Mouse (Mus musculus): ENCODE data around the gene Lmod3.

DNA sequence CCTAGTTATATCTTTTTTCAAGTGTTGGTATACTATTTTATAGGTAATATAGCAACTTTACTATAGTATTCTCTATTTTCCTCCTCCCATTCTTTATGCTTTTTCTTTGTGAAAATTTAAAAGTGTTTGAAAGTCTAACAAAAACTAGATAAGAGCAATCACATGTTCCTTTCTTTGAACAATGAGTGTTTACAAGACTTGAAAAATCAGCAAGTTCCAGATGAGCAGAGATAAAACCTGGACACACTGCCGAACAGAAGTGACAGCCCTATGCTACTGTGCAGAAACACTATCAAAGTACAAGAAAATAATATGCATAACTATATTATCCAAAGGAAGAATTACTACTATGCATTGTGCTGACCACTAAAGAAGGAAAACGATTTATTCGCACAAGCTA is 50.1 kb downstream of the Lmod3 start:
- TF ChIP-seq CTCF (conservative IDR thresholded peaks at IDR 0.05; ENCODE audit: low read length) (no peak), POU5F1 (IDR thresholded peaks at IDR 0.05; ENCODE audit: borderline replicate concordance, low read length) (no peak), NANOG (IDR thresholded peaks at IDR 0.05; ENCODE audit: borderline replicate concordance, low read length) (no peak)
